Mouse (Mus musculus): ENCODE measurements around the gene Mr1. TPM values are rescaled to one million over a fixed set of nuclear protein-coding genes. Genes with fewer than 3 reads are reported as not detected.

The Mr1 gene
- polyA plus RNA-seq, 1 experiment = 1.1 TPM

DNA sequence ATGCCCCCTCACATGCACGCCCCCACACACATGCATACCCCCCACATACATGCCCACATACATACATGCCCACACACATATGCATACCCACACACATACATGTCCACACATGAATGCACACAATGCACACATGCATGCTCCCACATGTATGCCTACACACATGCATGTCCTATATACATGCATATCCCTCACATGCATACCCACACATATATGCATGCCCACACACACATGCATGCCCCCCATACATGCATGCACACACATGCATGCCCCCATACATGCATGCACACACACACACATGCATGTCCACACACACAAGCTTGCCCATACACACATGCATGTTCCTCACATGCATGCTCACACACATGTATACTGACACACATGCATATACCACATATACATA, 33.7 kb downstream of the Mr1 start:
- H3K27me3 ChIP-seq (replicated peaks) = peaks cover 47% of the 10 kb centered on the region

DNA sequence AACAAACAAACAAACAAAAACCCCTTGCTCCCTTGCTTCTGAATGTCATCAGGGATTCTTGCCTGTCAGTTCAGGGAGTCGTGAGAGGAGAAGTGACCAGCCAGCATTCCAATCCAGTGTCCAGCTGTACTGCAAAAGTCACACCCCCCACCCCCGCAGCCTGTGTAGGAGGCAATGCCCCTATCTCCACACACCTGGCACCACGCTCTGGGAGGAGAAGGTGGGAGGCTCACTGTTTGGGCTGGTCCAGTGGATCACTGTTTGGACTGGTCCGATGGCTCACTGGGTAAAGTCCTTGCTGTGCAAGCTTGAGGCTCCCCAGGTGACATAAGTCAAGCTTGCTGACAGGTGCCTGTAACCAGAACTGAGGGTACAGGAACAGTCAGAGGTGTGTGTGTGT, 34.5 kb downstream of the Mr1 start:
- Histone ChIP-seq H3K27me3 (replicated peaks) (peaks cover 47% of the 10 kb centered on the region), H3K4me1 (peaks cover 51% of the 10 kb centered on the region), H3K9me3 (no peaks in the 10 kb centered on the region), H3K4me3 (replicated peaks) (no peak overlapping the region), H3K36me3 (replicated peaks; ENCODE audit: low read length) (no peaks in the 10 kb centered on the region)
- TF ChIP-seq GATA1 (IDR thresholded peaks at IDR 0.05; ENCODE audit: borderline replicate concordance, low read length) (no peak), FLI1 (IDR thresholded peaks at IDR 0.05; ENCODE audit: low read length) (no peak)

More for the DNA sequence above, 33.7 kb downstream of the Mr1 start:
- Histone ChIP-seq H3K4me3 (replicated peaks) (peak overlapping the region; percentile 73), H3K9me3 (no peaks in the 10 kb centered on the region), H3K4me1 (peaks cover 48% of the 10 kb centered on the region), H3K36me3 (replicated peaks; ENCODE audit: low read length) (no peaks in the 10 kb centered on the region)
- TF ChIP-seq GATA1 (IDR thresholded peaks at IDR 0.05; ENCODE audit: borderline replicate concordance, low read length) (no peak), FLI1 (IDR thresholded peaks at IDR 0.05; ENCODE audit: low read length) (no peak)

DNA sequence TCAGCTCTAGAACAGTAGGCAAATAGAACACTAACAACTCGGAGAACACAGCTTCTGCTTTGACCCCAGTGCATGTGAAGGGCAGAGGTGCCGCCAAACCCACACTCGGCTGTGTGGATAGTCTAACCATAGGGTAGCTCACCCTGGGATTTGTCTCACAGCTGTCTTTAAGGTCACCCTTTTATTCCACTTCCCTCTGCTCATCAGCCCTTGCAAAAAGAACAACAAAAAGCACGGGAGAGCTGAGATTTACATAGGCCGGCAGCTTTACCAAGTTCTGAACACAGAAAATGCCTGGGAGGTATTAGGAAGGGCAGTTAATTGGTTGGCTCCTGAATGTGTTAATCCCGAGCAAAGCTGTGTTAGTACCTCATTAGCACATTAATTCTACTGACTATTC, 35.1 kb downstream of the Mr1 start:
- peaks cover 43% of the 10 kb centered on the region for H3K27me3 ChIP-seq (replicated peaks)
- TF ChIP-seq GATA1 (IDR thresholded peaks at IDR 0.05; ENCODE audit: borderline replicate concordance, low read length) = no peak
- TF ChIP-seq FLI1 (IDR thresholded peaks at IDR 0.05; ENCODE audit: low read length) = no peak
- H3K4me3 ChIP-seq (replicated peaks) = no peak overlapping the region
- peaks cover 57% of the 10 kb centered on the region for H3K4me1 ChIP-seq
- no peaks in the 10 kb centered on the region for H3K36me3 ChIP-seq (replicated peaks; ENCODE audit: low read length)
- no peaks in the 10 kb centered on the region for H3K9me3 ChIP-seq

DNA sequence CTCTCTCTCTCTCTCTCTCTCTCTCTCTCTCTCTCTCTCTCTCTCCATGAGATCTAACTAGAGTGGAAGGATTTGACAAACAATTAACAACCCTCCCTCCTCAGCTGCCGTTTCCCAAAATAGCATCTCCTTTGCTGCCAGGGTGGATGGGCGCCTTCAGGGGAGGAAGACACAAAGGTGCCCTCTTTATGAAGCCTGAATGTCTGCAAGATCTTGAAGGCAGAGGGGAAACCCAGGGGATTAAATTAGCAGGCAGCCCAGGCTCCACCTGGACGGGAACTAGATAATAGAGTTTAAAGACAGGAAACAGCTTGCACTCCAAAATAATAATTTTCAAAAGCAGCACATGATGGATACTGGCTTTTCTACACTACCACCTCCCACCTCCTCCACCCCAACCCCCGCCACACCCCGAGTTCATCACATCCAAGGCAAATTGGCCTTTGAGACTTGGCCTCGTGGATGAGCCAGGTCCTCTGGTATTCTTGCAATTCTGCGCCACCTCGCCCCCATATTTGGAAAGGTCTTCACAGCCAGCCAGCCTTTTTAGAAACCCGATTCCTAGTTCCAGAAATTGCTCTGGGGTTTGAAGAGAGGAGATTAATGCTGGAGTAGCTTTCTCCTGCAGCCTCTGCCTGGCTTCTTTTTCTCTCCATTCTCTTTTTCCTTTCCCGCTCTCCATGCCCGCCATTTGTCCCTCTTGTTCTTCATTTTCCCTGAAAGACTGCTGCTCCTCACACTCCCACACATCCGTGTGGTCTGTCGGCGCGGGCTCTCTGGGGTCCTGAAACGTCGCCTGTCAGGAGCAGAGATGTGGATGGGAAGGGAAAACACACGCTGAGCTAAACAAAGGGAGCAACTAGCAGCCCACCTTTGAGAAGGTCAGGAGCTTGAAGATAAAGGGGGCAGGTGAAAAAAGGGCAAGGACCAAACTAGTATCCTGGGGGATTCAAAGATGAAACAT, 36.9 kb downstream of the Mr1 start:
- Histone ChIP-seq H3K4me3 (replicated peaks) (no peak overlapping the region), H3K36me3 (replicated peaks; ENCODE audit: low read length) (no peaks in the 10 kb centered on the region), H3K9me3 (no peaks in the 10 kb centered on the region), H3K27me3 (replicated peaks) (peaks cover 31% of the 10 kb centered on the region), H3K4me1 (peaks cover 57% of the 10 kb centered on the region)
- TF ChIP-seq GATA1 (IDR thresholded peaks at IDR 0.05; ENCODE audit: borderline replicate concordance, low read length) = no peak
- TF ChIP-seq FLI1 (IDR thresholded peaks at IDR 0.05; ENCODE audit: low read length) = no peak

DNA sequence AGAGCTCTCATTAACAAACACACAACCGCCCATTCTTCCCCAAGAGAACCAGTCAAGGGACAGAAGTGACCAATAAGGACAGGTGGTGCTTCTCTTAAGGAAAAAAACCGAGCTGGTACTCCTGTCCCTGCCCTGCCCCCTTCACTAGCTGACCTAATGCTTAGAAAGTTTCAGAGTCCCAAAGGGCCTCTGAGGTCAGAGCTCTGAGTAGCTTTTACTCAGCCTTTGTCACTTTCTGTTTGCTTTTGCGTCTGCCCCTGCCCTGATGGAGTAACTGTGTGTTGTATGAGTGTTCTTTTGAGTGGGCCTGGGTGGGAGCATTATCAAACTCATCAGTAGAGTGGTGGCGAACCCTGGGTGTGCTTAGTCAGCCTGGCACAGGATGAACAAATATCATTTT, 38.2 kb downstream of the Mr1 start:
- no peaks in the 10 kb centered on the region for H3K36me3 ChIP-seq (replicated peaks; ENCODE audit: low read length)
- H3K27me3 ChIP-seq (replicated peaks) = peaks cover 22% of the 10 kb centered on the region
- no peak for TF ChIP-seq FLI1 (IDR thresholded peaks at IDR 0.05; ENCODE audit: low read length)
- TF ChIP-seq GATA1 (IDR thresholded peaks at IDR 0.05; ENCODE audit: borderline replicate concordance, low read length) = no peak
- H3K4me3 ChIP-seq (replicated peaks) = peak overlapping the region; percentile 64
- peaks cover 47% of the 10 kb centered on the region for H3K4me1 ChIP-seq
- no peaks in the 10 kb centered on the region for H3K9me3 ChIP-seq

DNA sequence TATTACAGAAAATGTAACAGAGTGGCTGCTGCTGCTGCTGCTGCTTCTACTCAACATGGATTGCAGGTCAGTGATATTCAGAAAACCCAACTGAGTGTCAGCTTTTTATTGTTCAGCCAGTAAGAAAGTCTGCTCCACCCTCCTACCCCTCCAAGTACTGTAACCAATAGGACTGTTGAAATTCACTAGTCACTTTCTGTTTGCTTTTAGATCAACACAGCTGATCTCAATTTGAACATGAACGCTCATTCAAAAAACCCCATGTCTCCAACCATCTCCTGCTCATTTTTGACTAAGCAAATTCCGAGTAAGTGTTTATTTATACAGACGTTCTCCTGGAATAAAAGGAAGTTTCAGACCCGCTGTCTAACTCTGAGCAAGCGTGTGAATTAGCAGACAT, 38.8 kb downstream of the Mr1 start:
- H3K36me3 ChIP-seq (replicated peaks; ENCODE audit: low read length) = no peaks in the 10 kb centered on the region
- H3K27me3 ChIP-seq (replicated peaks) = peaks cover 17% of the 10 kb centered on the region
- peaks cover 43% of the 10 kb centered on the region for H3K4me1 ChIP-seq
- no peak for TF ChIP-seq FLI1 (IDR thresholded peaks at IDR 0.05; ENCODE audit: low read length)
- no peak for TF ChIP-seq GATA1 (IDR thresholded peaks at IDR 0.05; ENCODE audit: borderline replicate concordance, low read length)
- H3K9me3 ChIP-seq = no peaks in the 10 kb centered on the region
- no peak overlapping the region for H3K4me3 ChIP-seq (replicated peaks)

DNA sequence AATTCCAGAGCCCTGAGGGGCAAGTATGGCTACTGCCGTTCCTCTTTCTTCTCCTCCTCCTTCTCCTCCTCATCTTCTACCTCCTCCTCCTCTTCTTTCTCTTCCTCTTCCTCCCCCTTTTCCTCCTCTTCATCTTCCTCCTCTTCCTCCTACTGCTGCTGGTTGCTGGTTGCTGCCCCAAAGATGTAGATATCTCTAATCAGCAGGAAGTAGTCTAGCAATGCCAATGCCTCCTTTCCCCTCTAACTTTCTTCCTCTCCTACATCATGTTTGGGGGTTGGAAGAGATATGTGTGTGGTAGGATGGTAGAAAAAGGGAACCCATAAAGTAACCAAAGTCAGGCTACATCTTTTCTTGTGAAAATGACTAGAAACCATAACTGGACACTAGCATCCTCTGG, 40.3 kb downstream of the Mr1 start:
- H3K9me3 ChIP-seq = no peaks in the 10 kb centered on the region
- peaks cover 10% of the 10 kb centered on the region for H3K27me3 ChIP-seq (replicated peaks)
- peaks cover 39% of the 10 kb centered on the region for H3K4me1 ChIP-seq
- no peaks in the 10 kb centered on the region for H3K36me3 ChIP-seq (replicated peaks; ENCODE audit: low read length)
- no peak for TF ChIP-seq GATA1 (IDR thresholded peaks at IDR 0.05; ENCODE audit: borderline replicate concordance, low read length)
- no peak for TF ChIP-seq FLI1 (IDR thresholded peaks at IDR 0.05; ENCODE audit: low read length)
- H3K4me3 ChIP-seq (replicated peaks) = no peak overlapping the region

DNA sequence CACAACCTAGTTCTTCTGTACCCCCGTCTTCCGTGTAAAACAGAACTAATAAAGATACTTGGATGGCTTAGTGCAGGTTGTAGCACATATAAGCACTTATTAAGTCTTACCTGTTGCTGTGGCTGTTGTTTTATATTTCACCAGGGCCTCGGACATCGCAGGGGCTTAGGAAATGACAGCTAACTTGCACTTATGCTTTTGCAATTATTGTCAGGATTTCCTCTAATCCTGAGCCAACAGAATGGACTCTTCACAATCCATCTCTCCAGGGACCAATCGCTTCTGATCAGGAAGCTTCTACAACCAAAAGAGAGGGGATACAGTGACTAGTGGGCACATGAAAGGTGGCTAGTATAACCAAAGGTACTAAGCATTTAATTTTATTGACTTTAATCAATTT, 42.6 kb downstream of the Mr1 start:
- no peaks in the 10 kb centered on the region for H3K36me3 ChIP-seq (replicated peaks; ENCODE audit: low read length)
- no peak for TF ChIP-seq GATA1 (IDR thresholded peaks at IDR 0.05; ENCODE audit: borderline replicate concordance, low read length)
- no peak for TF ChIP-seq FLI1 (IDR thresholded peaks at IDR 0.05; ENCODE audit: low read length)
- no peaks in the 10 kb centered on the region for H3K9me3 ChIP-seq

DNA sequence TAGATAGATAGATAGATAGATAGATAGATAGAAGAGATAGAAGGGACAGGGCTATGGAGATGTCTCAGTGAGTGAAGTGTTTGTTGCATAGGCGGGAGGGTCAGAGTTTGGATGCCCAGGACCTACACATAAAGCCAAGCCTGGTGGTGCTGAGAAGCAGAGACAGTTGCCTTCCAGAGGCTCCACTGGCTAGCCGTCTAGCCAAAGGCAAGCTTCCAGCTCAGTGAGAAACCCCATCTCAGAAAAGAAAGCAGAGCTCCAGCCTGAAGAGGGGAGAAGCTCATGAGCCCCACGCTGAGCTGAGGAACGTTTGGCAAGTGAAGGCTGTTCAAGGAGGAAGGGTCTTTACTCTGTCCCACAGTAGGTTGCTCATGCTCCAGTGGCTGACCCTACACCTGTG, 44.0 kb downstream of the Mr1 start:
- H3K36me3 ChIP-seq (replicated peaks; ENCODE audit: low read length) = no peaks in the 10 kb centered on the region
- TF ChIP-seq GATA1 (IDR thresholded peaks at IDR 0.05; ENCODE audit: borderline replicate concordance, low read length) = no peak
- no peak for TF ChIP-seq FLI1 (IDR thresholded peaks at IDR 0.05; ENCODE audit: low read length)
- H3K27me3 ChIP-seq (replicated peaks) = peaks cover 3% of the 10 kb centered on the region
- H3K9me3 ChIP-seq = no peaks in the 10 kb centered on the region
- H3K4me1 ChIP-seq = peaks cover 20% of the 10 kb centered on the region
- H3K4me3 ChIP-seq (replicated peaks) = no peak overlapping the region

More for the DNA sequence above, 42.6 kb downstream of the Mr1 start:
- Histone ChIP-seq H3K4me1 (peaks cover 34% of the 10 kb centered on the region), H3K27me3 (replicated peaks) (peaks cover 3% of the 10 kb centered on the region), H3K4me3 (replicated peaks) (no peak overlapping the region)

DNA sequence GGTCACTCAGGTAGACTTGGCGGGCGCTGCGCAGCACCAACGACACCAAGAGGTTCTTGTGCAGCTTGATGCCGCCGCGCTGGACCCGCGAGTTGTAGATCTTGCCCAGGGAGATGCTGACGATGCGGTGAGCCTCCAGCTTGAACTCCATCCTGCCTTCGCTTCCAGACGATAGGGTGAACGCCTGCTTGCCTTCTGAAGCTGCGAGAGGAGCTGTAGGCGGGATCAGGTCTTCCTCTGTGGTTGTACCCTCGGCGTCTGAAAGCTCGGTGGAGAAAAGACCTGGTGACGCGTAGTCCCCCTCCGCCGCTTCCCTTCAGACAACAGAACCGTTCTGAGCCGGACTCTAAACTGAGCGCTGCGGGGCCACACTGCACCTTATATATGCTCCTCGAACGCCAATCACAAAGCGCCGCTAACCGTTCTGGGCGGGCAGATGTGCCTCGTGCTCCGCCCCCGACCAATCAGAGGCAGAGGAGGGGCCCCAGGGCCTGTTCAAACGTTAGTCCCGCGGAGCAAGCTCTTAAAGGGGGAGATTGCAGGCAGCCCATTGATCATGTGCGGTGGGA, 47.2 kb downstream of the Mr1 start, which contains the start of gene Ier5:
Gene Ier5, minus strand, starts transcription at position 357 of the 569 bp plus-strand sequence.
- Histone ChIP-seq H3K27me3 (replicated peaks) (peaks cover 3% of the 10 kb centered on the region), H3K4me1 (peaks cover 23% of the 10 kb centered on the region), H3K36me3 (replicated peaks; ENCODE audit: low read length) (peaks cover 13% of the 10 kb centered on the region), H3K9me3 (no peaks in the 10 kb centered on the region), H3K4me3 (replicated peaks) (peak within 1 kb of the TSS; percentile 99)
- TF ChIP-seq GATA1 (IDR thresholded peaks at IDR 0.05; ENCODE audit: borderline replicate concordance, low read length) (no peak), FLI1 (IDR thresholded peaks at IDR 0.05; ENCODE audit: low read length) (no peak)
